Mouse (Mus musculus) hindbrain, embryonic 15.5 days (tissue): ENCODE results near the gene Styx. TPM values are rescaled to one million over a fixed set of nuclear protein-coding genes. Genes with fewer than 3 reads are reported as not detected.
"Not testable (repeated sequence)": the region's sequence is repeated elsewhere in the genome, so short reads cannot be mapped to it uniquely, and the experiment has no call there.

ENCODE experiments used
- ATAC-seq: fragments of 200-750 bp; cut with Nextera tagmentation; 2 replicates; pipeline ENCODE4 v1.8.0; 2017; ENCODE audit warnings: low read depth, moderate number of reproducible peaks, moderate TSS enrichment; ENCODE audit not compliant: low FRiP score
- H3K27ac ChIP-seq: fragments of 300-500 bp; sonication (generic); replicated peaks from 2 replicates; pipeline ENCODE4 v1.5.1; 2015; ENCODE audit warnings: mild to moderate bottlenecking, inconsistent platforms
- H3K27me3 ChIP-seq: fragments of 300-500 bp; sonication (generic); 2 replicates; pipeline ENCODE4 v1.6.1; 2015; ENCODE audit warnings: control low read depth, inconsistent platforms
- H3K36me3 ChIP-seq: fragments of 300-500 bp; sonication (generic); 2 replicates; pipeline ENCODE4 v1.6.1; 2015; ENCODE audit warnings: control low read depth, inconsistent platforms
- H3K4me1 ChIP-seq: fragments of 300-500 bp; sonication (generic); replicated peaks from 2 replicates; pipeline ENCODE4 v1.6.1; 2015; ENCODE audit warnings: control low read depth, inconsistent platforms
- H3K4me2 ChIP-seq: fragments of 300-500 bp; sonication (generic); 2 replicates; pipeline ENCODE4 v1.6.1; 2015; ENCODE audit warnings: moderate library complexity, mild to moderate bottlenecking, inconsistent platforms
- H3K4me3 ChIP-seq: fragments of 300-500 bp; sonication (generic); 2 replicates; pipeline ENCODE4 v1.5.1; 2015; ENCODE audit warnings: mild to moderate bottlenecking, inconsistent platforms
- H3K9ac ChIP-seq: fragments of 300-500 bp; sonication (generic); 2 replicates; pipeline ENCODE4 v1.6.1; 2015; ENCODE audit warnings: inconsistent platforms
- H3K9me3 ChIP-seq: fragments of 300-500 bp; sonication (generic); 2 replicates; pipeline ENCODE4 v1.6.1; 2016; ENCODE audit warnings: control low read depth, inconsistent platforms
- WGBS: fragments of 180-500 bp; shearing (Covaris S2); methylation state at CpG from one replicate; pipeline ENCODE4 v1.1.7; 2015; 5-methylcytosine and 5-hydroxymethylcytosine counted together
- microRNA-seq: library from miRNA; unstranded; fragments of <30 nt; microRNA quantifications from one replicate; pipeline ENCODE4, GENCODE M21; 2016
- polyA plus RNA-seq: library from polyadenylated mRNA; unstranded; fragments of >200 nt; fragmentation: Nextera tagmentation; extraction: Ambion mirVana; gene quantifications from 2 replicates; pipeline ENCODE4 v1.2.1, GENCODE M21; 2015

Gene Styx
- polyA plus RNA-seq, 1 experiment from 2014 or later: 66.5 TPM

GRCm38 (mm10) chr14:45462875-45463475 is 112.1 kb downstream of the Styx start:
- peaks cover 25% of the 10 kb centered on the region for H3K4me1 ChIP-seq
- H3K27me3 ChIP-seq: no peaks in the 10 kb centered on the region
- H3K36me3 ChIP-seq: peaks cover 35% of the 10 kb centered on the region
- no peak overlapping the region for H3K4me2 ChIP-seq
- peak; percentile 47; the same call in 1 of the 2 replicates for ATAC-seq
- peak overlapping the region; percentile 78 for H3K27ac ChIP-seq
- WGBS: 18% methylated on average over 10 of the region's 10 CpGs
- no peaks in the 10 kb centered on the region for H3K9me3 ChIP-seq
- peak overlapping the region; percentile 11; the same call in 1 of the 2 replicates for H3K9ac ChIP-seq
- H3K4me3 ChIP-seq: no peak overlapping the region

GRCm38 (mm10) chr14:45463599-45463998 is 112.7 kb downstream of the Styx start:
- Histone ChIP-seq H3K36me3 (peaks cover 35% of the 10 kb centered on the region), H3K9me3 (no peaks in the 10 kb centered on the region), H3K27ac (peak overlapping the region; percentile 78), H3K9ac (no peak overlapping the region), H3K4me3 (no peak overlapping the region), H3K27me3 (no peaks in the 10 kb centered on the region), H3K4me2 (no peak overlapping the region), H3K4me1 (peaks cover 25% of the 10 kb centered on the region)
- WGBS: 18% methylated on average over 10 of the region's 10 CpGs
- no peak for ATAC-seq

- 68% methylated on average over 19 of the region's 19 CpGs for WGBS
- no peak for ATAC-seq
- H3K27me3 ChIP-seq: no peaks in the 10 kb centered on the region
- no peak overlapping the region for H3K9ac ChIP-seq
- no peak overlapping the region for H3K27ac ChIP-seq
- no peak overlapping the region for H3K4me2 ChIP-seq
- H3K4me3 ChIP-seq: no peak overlapping the region
- peaks cover 25% of the 10 kb centered on the region for H3K4me1 ChIP-seq
- no peaks in the 10 kb centered on the region for H3K9me3 ChIP-seq
- peaks cover 40% of the 10 kb centered on the region for H3K36me3 ChIP-seq
Observed at GRCm38 (mm10) chr14:45464036-45465035, 113.4 kb downstream of the Styx start.

GRCm38 (mm10) chr14:45466371-45466770 is 115.5 kb downstream of the Styx start:
- not testable (repeated sequence) for H3K9me3 ChIP-seq, H3K9ac ChIP-seq, H3K27me3 ChIP-seq, H3K4me2 ChIP-seq, ATAC-seq, H3K27ac ChIP-seq, H3K4me3 ChIP-seq
- WGBS: 97% methylated on average over 8 of the region's 8 CpGs
- Histone ChIP-seq H3K4me1 (peaks cover 25% of the 10 kb centered on the region), H3K36me3 (peaks cover 35% of the 10 kb centered on the region)

GRCm38 (mm10) chr14:45469446-45469845 is 118.6 kb downstream of the Styx start:
- H3K4me3 ChIP-seq: no peak overlapping the region
- peaks cover 38% of the 10 kb centered on the region for H3K36me3 ChIP-seq
- no peak overlapping the region for H3K9ac ChIP-seq
- no peaks in the 10 kb centered on the region for H3K9me3 ChIP-seq
- WGBS: 94% methylated on average over 8 of the region's 8 CpGs
- H3K4me1 ChIP-seq: no peaks in the 10 kb centered on the region
- no peak overlapping the region for H3K27ac ChIP-seq
- H3K27me3 ChIP-seq: no peaks in the 10 kb centered on the region
- H3K4me2 ChIP-seq: no peak overlapping the region
- no peak for ATAC-seq

Small RNAs within 50 kb of the gene (microRNA-seq; reads per million reads assigned to microRNA genes)
- gene Gm25353: not detected

Other genes with a start within 250 kb of the Styx start
- 12.8 and 13.7 TPM in 2 replicates for gene Gpr137c, start 131.4 kb upstream of the Styx start, polyA plus RNA-seq
- gene Txndc16, start 130.8 kb upstream of the Styx start, polyA plus RNA-seq: 34.9 and 35.1 TPM in 2 replicates
- 21.4 and 21.8 TPM in 2 replicates for gene Ero1l, start 32.3 kb upstream of the Styx start, polyA plus RNA-seq
- gene Psmc6, start 21.3 kb upstream of the Styx start, polyA plus RNA-seq: 140 and 155 TPM in 2 replicates
- 27.0 and 31.6 TPM in 2 replicates for gene Gnpnat1, start 53.8 kb downstream of the Styx start, polyA plus RNA-seq
- gene Fermt2, start 179.0 kb downstream of the Styx start, polyA plus RNA-seq: 62.3 and 69.9 TPM in 2 replicates